Mouse (Mus musculus): Measurements from ENCODE around the gene Disp2.

- TF ChIP-seq TAL1 (IDR thresholded peaks at IDR 0.05; ENCODE audit: low read length) (no peak), GATA1 (IDR thresholded peaks at IDR 0.05; ENCODE audit: low read length) (no peak)
These were observed 72.2 kb downstream of the Disp2 start for GRCm38 (mm10) chr2:118851756-118852155.

All from erythroblast, embryonic 14.5 days (primary cell).